Mouse (Mus musculus): ENCODE results near the gene Gm31571. TPM values are rescaled to one million over a fixed set of nuclear protein-coding genes. Genes with fewer than 3 reads are reported as not detected.
"Not testable (repeated sequence)": the region's sequence is repeated elsewhere in the genome, so short reads cannot be mapped to it uniquely, and the experiment has no call there.

The Gm31571 gene
- not detected in 2 replicates for polyA plus RNA-seq (2016; fragmentation: Nextera tagmentation; extraction: Ambion mirVana)

- not testable (repeated sequence) for H3K4me3 ChIP-seq; H3K9me3 ChIP-seq (replicated peaks); ATAC-seq (ENCODE audit: insufficient number of reproducible peaks, low FRiP score); H3K27me3 ChIP-seq (replicated peaks); H3K36me3 ChIP-seq; H3K4me1 ChIP-seq (replicated peaks); H3K27ac ChIP-seq (ENCODE audit: poor library complexity, severe bottlenecking); H3K4me2 ChIP-seq; H3K9ac ChIP-seq
- WGBS = no CpG with 5 or more reads among the region's 6 CpGs
Observed at GRCm38 (mm10) chrY:22051253-22051652, at the start of gene Gm31571. TSS of gene Gm31571 (minus strand) at chrY:22051353.
